Mouse (Mus musculus) stomach, embryonic 15.5 days (tissue): ENCODE measurements at regions not wholly inside any gene's neighbourhood (a gene's known extent, or its start where the extent isn't known, plus 50 kb on each side); places are given as distances from the start of the nearest gene placed in this dataset.
"Not testable (repeated sequence)": the region's sequence is repeated elsewhere in the genome, so short reads cannot be mapped to it uniquely, and the experiment has no call there.

Experiments used
- ATAC-seq: fragments of 200-750 bp; cut with Nextera tagmentation; 2 replicates; pipeline ENCODE4 v1.8.0; 2017; ENCODE audit warnings: low read depth, moderate number of reproducible peaks, moderate TSS enrichment; ENCODE audit not compliant: insufficient read depth, low FRiP score
- H3K27ac ChIP-seq: fragments of 300-500 bp; sonication (generic); 2 replicates; pipeline ENCODE4 v1.5.1; 2015; ENCODE audit warnings: mild to moderate bottlenecking, inconsistent platforms
- H3K27me3 ChIP-seq: fragments of 300-500 bp; sonication (generic); replicated peaks from 2 replicates; pipeline ENCODE4 v1.6.1; 2015; ENCODE audit warnings: inconsistent platforms
- H3K36me3 ChIP-seq: fragments of 300-500 bp; sonication (generic); 2 replicates; pipeline ENCODE4 v1.6.1; 2015; ENCODE audit warnings: inconsistent platforms
- H3K4me1 ChIP-seq: fragments of 300-500 bp; sonication (generic); 2 replicates; pipeline ENCODE4 v1.6.1; 2015; ENCODE audit warnings: inconsistent platforms
- H3K4me2 ChIP-seq: fragments of 300-500 bp; sonication (generic); 2 replicates; pipeline ENCODE4 v1.6.1; 2015; ENCODE audit warnings: mild to moderate bottlenecking, inconsistent platforms
- H3K4me3 ChIP-seq: fragments of 300-500 bp; sonication (generic); replicated peaks from 2 replicates; pipeline ENCODE4 v1.5.1; 2015; ENCODE audit warnings: inconsistent platforms
- H3K9ac ChIP-seq: fragments of 300-500 bp; sonication (generic); 2 replicates; pipeline ENCODE4 v1.6.1; 2015; ENCODE audit warnings: inconsistent platforms
- H3K9me3 ChIP-seq: fragments of 300-500 bp; sonication (generic); 2 replicates; pipeline ENCODE4 v1.6.1; 2016; ENCODE audit warnings: inconsistent platforms
- WGBS: fragments of 180-500 bp; shearing (Covaris S2); methylation state at CpG from one replicate; pipeline ENCODE4 v1.1.7; 2015; 5-methylcytosine and 5-hydroxymethylcytosine counted together

DNA sequence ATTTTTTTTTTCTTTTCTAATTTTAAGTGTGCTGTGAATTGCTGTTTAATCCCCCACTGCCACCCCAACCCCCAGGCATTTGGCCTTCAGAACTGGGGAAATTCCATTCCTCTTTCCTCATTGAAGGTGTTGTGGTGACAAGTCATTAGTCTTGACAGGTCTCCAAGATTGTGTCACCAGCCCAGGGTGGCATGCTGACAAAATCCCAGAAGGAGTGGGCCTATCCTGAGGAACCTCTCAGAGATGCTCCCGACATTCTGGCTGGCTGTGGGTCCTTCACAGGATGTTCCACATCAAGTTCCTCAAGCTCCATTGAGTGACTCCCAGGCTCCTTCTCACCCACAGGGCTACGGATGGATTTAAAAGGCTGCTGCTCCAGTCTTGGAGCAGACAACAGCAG, 91.7 kb downstream of the Btg1 start:
- H3K27me3 ChIP-seq: no peaks in the 10 kb centered on the region
- H3K36me3 ChIP-seq: no peaks in the 10 kb centered on the region
- ATAC-seq: no peak
- H3K4me2 ChIP-seq: no peak overlapping the region
- no peak overlapping the region for H3K27ac ChIP-seq
- H3K9ac ChIP-seq: no peak overlapping the region
- no peaks in the 10 kb centered on the region for H3K9me3 ChIP-seq
- no peaks in the 10 kb centered on the region for H3K4me1 ChIP-seq
- H3K4me3 ChIP-seq: no peak overlapping the region
- 76% methylated on average over 2 of the region's 2 CpGs for WGBS

DNA sequence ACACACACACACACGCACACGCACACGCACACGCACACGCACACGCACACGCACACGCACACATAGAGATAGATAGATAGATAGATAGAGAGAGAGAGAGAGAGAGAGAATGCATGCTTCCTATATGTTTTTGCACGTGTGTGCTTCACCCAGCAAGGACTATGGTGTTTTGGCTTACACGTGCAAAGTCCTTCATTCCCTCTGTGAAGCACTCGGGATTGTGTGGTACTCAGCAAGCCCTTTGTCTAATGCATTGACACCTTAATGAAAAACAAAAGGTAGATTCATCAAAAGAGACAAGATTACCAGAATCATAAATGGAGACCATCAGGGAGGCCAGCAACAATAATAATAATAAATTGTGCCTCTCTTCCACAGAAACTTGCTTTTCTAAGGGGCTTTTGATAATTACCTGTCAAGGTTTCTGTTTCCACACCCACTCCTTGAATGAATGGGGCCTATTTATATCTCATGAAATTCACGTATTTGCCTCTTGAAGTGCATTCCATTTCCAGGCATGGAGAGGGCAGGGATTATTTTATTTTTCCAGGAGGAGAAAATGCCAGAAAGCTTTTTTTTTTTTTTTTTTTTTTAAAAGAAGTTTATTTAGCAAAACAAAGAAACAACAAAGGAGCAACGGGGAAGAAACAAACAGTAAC, 93.0 kb downstream of the Btg1 start:
- Histone ChIP-seq H3K4me3 (no peak overlapping the region), H3K27ac (no peak overlapping the region), H3K9me3 (no peaks in the 10 kb centered on the region), H3K36me3 (no peaks in the 10 kb centered on the region), H3K4me2 (no peak overlapping the region), H3K9ac (no peak overlapping the region), H3K27me3 (no peaks in the 10 kb centered on the region), H3K4me1 (no peaks in the 10 kb centered on the region)
- no peak for ATAC-seq
- 82% methylated on average over 13 of the region's 13 CpGs for WGBS

DNA sequence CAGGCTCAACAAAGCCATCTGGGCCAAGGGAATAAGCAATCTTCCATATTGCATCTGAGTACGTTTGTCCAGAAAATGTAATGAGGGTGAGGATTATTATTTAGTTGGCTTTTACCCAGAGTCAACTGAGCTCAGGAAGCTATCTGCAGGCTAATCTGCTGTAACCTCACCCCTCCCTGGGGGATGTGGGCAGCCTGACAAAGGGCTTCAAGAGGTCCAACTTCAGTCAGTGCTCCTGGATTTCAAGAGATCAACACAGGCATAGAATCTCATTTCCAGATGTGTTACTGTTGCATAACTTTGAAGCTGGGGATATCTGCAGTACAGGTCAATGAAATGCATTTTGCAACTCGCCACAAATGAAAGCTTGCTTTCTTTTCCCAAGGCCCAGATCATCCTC, 95.2 kb downstream of the Btg1 start:
- no peak overlapping the region for H3K9ac ChIP-seq
- WGBS: 64% methylated on average over 2 of the region's 2 CpGs
- H3K9me3 ChIP-seq: no peaks in the 10 kb centered on the region
- no peaks in the 10 kb centered on the region for H3K27me3 ChIP-seq
- H3K36me3 ChIP-seq: no peaks in the 10 kb centered on the region
- no peak overlapping the region for H3K27ac ChIP-seq
- no peak overlapping the region for H3K4me3 ChIP-seq
- H3K4me1 ChIP-seq: no peaks in the 10 kb centered on the region
- no peak overlapping the region for H3K4me2 ChIP-seq
- no peak for ATAC-seq

DNA sequence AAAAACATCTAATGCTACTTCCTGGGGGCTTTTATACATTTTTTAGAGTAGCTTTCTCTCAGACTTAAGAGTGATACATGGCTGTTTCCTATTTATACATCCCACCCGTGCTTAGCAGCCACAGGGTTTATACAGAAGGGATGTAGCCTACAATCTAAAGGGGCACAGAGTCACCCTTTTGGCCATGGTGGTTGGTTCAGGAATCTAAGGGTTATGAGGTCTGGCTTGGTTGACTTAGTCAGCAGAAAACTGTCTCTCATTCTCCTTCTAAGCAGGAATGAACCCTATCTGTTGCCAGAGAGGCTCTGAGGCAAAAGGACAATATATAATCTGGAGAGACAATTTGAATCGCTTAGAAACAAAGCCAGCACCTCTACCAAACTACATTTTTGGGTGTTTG, 97.9 kb downstream of the Btg1 start:
- H3K4me2 ChIP-seq: no peak overlapping the region
- H3K4me3 ChIP-seq: no peak overlapping the region
- no peaks in the 10 kb centered on the region for H3K27me3 ChIP-seq
- no peak overlapping the region for H3K9ac ChIP-seq
- no peaks in the 10 kb centered on the region for H3K36me3 ChIP-seq
- 63% methylated on average over 2 of the region's 2 CpGs for WGBS
- H3K9me3 ChIP-seq: no peaks in the 10 kb centered on the region
- ATAC-seq: no peak
- H3K4me1 ChIP-seq: no peaks in the 10 kb centered on the region
- H3K27ac ChIP-seq: no peak overlapping the region

DNA sequence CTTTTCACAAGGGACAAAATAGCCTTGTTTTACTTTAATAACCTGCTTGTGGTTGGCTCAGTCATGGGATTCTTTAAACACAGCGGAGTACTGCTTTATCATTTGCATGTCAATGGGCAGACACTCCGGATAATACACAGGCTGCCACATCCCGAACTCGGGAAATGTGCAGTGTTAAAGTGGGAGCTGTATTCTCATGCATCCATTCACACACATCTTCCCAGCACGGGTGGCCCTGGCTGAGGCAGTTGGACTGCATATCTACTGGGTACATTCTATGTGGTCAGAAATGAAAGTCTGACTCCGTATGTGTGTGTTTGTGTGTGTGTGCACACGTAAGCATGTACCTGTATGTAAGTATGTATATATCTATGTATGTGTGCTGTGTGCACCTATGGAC, 100.5 kb downstream of the Btg1 start:
- Histone ChIP-seq H3K9ac (no peak overlapping the region), H3K4me1 (peaks cover 2% of the 10 kb centered on the region), H3K36me3 (no peaks in the 10 kb centered on the region), H3K27ac (no peak overlapping the region), H3K27me3 (no peaks in the 10 kb centered on the region), H3K9me3 (no peaks in the 10 kb centered on the region), H3K4me2 (no peak overlapping the region), H3K4me3 (no peak overlapping the region)
- 81% methylated on average over 7 of the region's 7 CpGs for WGBS
- ATAC-seq: no peak

DNA sequence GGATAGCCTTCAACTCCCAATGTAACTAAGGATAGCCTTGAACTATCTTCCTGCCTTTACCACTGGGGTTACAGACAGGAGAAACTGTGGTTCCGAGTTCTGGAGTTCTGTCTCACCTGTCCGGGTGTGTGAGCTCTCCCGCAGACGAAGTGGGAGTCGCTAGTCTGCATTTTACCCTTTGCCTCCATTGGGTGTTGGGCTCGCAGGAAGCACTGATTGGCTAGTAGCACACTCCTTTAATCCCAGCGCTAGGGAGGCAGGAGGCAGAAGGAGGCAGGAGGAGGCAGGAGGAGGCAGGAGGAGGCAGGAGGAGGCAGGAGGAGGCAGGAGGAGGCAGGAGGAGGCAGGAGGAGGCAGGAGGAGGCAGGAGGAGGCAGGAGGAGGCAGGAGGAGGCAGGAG, 101.9 kb downstream of the Btg1 start:
- 93% methylated on average over 7 of the region's 7 CpGs for WGBS
- H3K9me3 ChIP-seq, H3K27me3 ChIP-seq, H3K4me1 ChIP-seq, ATAC-seq, H3K4me3 ChIP-seq, H3K36me3 ChIP-seq, H3K4me2 ChIP-seq, H3K9ac ChIP-seq, H3K27ac ChIP-seq: not testable (repeated sequence)

DNA sequence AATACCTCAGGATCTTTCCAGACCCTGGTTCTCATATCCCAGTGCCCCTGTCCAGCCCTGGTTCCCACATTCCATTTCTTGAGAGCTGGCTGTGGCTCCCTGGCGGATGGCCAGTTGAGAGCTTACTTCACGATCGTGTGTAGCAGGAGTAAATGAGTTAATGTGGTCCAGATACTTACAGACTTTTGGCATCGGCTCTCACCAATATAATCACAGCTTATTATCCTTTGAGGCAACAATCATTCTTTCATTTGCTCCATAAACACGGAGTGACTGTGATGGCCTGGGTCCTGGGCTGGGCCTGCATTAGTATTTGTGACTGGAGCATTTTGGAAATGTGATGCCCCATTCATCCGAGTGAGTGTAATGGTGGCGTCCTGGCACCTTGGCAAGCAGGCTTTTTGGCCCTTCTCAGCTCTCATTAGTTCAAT, 103.5 kb downstream of the Btg1 start:
- Histone ChIP-seq H3K27me3 (no peaks in the 10 kb centered on the region), H3K36me3 (no peaks in the 10 kb centered on the region), H3K4me1 (peaks cover 11% of the 10 kb centered on the region), H3K4me3 (no peak overlapping the region), H3K9me3 (no peaks in the 10 kb centered on the region), H3K27ac (peak overlapping the region; percentile 1; the same call in 1 of the 2 replicates), H3K9ac (no peak overlapping the region), H3K4me2 (no peak overlapping the region)
- no peak for ATAC-seq
- WGBS: 46% methylated on average over 7 of the region's 7 CpGs

DNA sequence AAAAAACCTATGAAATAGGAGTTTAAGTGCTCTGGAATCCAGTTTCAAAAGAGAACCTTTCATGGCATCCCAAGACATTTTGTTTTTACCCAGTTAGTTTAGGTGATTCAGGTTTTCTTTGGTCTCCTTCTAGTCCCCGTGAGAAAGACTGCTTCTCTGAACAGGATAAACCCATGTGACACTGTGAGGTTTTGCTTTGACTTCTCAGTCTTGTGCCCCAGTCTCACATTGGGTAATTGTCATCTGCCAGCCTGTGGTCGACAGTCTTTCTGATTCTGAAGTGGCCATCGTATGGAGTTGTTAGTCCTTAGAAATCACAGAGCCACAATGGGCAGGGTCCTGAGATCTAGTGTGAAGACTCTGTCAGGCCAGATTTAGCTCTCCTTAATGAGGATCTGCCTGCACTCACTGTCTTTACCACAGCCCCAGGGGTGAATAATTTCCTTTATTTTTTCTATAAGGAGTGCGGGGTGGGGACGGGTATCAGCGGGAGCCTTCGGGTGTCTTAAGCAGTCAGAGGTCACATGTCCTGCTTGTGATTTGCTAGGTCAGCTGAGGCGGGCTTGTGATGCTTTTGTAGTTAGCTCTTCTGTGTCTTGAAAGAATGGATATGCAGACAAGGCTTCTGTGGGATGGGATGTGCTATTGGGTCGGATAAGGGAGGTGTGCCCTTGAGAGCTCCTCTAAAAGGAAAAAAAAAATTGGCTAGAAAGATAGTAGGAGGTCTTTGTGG, 104.3 kb downstream of the Btg1 start:
- no peaks in the 10 kb centered on the region for H3K36me3 ChIP-seq
- no peak overlapping the region for H3K4me3 ChIP-seq
- H3K27ac ChIP-seq: peak overlapping the region; percentile 73; the same call in 1 of the 2 replicates
- H3K9me3 ChIP-seq: no peaks in the 10 kb centered on the region
- H3K4me2 ChIP-seq: no peak overlapping the region
- peaks cover 11% of the 10 kb centered on the region for H3K4me1 ChIP-seq
- no peak for ATAC-seq
- H3K27me3 ChIP-seq: no peaks in the 10 kb centered on the region
- no peak overlapping the region for H3K9ac ChIP-seq
- 63% methylated on average over 9 of the region's 9 CpGs for WGBS

DNA sequence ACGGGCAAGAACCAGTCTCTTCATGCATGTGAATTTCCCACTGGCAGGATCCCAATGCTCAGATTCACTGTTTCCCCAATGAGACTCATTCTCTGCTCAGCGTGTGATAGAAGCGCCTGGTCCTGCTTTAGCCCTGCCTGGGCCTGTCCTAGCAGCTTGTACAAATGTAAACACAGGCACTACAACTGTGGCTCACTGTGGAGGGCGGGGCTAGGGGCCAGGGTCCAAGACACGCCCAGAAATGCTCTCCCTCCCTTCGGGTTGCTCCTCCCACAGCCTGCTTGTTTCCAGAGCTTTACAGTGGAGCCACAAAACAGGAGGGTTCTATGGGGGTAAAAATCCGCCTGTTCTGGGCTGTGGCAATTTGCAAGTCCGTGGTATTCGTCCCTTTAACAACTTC, 105.7 kb downstream of the Btg1 start:
- 14% methylated on average over 9 of the region's 9 CpGs for WGBS
- Histone ChIP-seq H3K9ac (no peak overlapping the region), H3K4me1 (peaks cover 11% of the 10 kb centered on the region), H3K36me3 (no peaks in the 10 kb centered on the region), H3K4me3 (no peak overlapping the region), H3K9me3 (no peaks in the 10 kb centered on the region), H3K27ac (peak overlapping the region; percentile 73), H3K27me3 (no peaks in the 10 kb centered on the region), H3K4me2 (peak overlapping the region; percentile 17; the same call in 1 of the 2 replicates)
- ATAC-seq: peak; percentile 96

DNA sequence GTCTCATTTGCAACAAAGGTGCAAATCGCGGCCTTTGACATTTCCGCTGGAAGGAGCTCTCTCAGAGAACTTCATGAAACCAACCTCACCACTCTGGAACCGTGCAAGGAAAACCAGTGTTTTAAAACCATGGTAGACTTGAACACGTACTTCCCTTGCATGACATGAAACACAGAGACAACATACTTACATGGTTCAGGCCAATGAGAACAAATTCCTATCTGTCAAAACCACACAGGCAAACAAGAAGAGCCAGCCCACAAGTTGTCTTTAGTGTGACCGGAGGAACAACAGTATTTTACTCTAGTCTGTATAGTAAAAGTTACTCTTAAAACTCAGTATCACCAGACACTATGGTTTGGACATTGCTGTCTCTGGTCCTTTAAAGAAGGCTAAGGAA, 106.3 kb downstream of the Btg1 start:
- Histone ChIP-seq H3K4me3 (no peak overlapping the region), H3K27ac (peak overlapping the region; percentile 73; the same call in 1 of the 2 replicates), H3K9ac (no peak overlapping the region), H3K4me1 (peaks cover 11% of the 10 kb centered on the region), H3K9me3 (no peaks in the 10 kb centered on the region), H3K27me3 (no peaks in the 10 kb centered on the region), H3K36me3 (no peaks in the 10 kb centered on the region), H3K4me2 (no peak overlapping the region)
- 85% methylated on average over 6 of the region's 6 CpGs for WGBS
- no peak for ATAC-seq

DNA sequence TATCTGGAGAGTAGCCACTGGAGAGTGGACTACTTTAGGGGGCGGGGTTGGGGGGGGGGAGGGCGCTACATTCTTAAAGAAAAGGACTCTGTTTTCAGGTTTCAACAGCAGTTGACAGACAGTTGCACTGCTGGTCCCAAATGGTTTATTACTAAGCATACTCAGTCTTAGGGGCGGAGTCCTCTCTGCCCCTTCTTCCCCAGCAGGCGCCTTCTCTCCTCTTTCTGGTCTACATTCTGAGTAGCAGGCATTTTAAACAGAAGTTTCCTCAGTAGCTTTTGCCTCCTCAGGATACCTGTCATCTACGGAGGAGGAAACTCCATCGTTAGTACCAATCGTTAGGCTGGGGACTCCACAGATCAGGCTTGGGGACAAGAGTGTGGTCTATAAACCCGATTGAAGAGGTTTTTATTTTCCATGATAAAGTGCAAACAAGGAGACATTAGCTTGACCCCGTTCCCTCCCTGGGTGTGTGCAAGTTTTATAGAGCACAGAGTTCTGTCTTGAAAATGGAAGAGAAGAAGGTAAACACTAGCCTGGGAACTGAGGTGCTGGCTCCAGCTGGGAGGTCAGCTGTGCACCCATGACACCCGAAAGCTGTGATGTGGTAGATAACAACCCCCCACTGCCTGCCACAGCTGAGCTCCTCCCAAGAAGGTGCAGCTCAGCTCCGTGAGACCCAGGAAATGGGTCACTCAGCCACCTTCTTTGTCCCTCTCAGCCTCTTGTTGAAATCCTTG, 107.8 kb downstream of the Btg1 start:
- no peak overlapping the region for H3K9ac ChIP-seq
- ATAC-seq: peak; percentile 56
- WGBS: 33% methylated on average over 11 of the region's 11 CpGs
- peak overlapping the region; percentile 30 for H3K4me2 ChIP-seq
- H3K4me3 ChIP-seq: no peak overlapping the region
- no peaks in the 10 kb centered on the region for H3K9me3 ChIP-seq
- H3K36me3 ChIP-seq: no peaks in the 10 kb centered on the region
- peaks cover 11% of the 10 kb centered on the region for H3K4me1 ChIP-seq
- peak overlapping the region; percentile 76 for H3K27ac ChIP-seq
- no peaks in the 10 kb centered on the region for H3K27me3 ChIP-seq
